Mouse (Mus musculus): ENCODE data around the gene Sec61a2. TPM values are rescaled to one million over a fixed set of nuclear protein-coding genes. Genes with fewer than 3 reads are reported as not detected.

The Sec61a2 gene
- polyA plus RNA-seq, 1 experiment from 2014 or later = 9.5 TPM

GRCm38 (mm10) chr2:5906092-5906491 is 10.9 kb upstream of the Sec61a2 start:
- Histone ChIP-seq H3K36me3 (replicated peaks; ENCODE audit: insufficient read depth, low read length) (peaks cover 2% of the 10 kb centered on the region; the same call in 1 of the 2 replicates), H3K27me3 (ENCODE audit: insufficient read depth, low read length) (no peaks in the 10 kb centered on the region), H3K9ac (replicated peaks) (no peak overlapping the region), H3K27ac (ENCODE audit: low read depth) (no peak overlapping the region), H3K9me3 (ENCODE audit: low read length) (no peaks in the 10 kb centered on the region), H3K4me1 (ENCODE audit: insufficient read depth) (no peaks in the 10 kb centered on the region), H3K4me2 (ENCODE audit: low read depth, low read length) (no peak overlapping the region), H3K4me3 (ENCODE audit: low read depth, low read length) (no peak overlapping the region)
- TF ChIP-seq CTCF (IDR thresholded peaks at IDR 0.05; ENCODE audit: low read depth) (no peak), EP300 (IDR thresholded peaks at IDR 0.05; ENCODE audit: low read depth) (no peak)
- ATAC-seq (no peak), DNase-seq (no peak)
- 64% methylated on average over 5 of the region's 5 CpGs for WGBS (ENCODE audit: insufficient replicate concordance)

GRCm38 (mm10) chr2:5900145-5900544 is 4.9 kb upstream of the Sec61a2 start:
- H3K4me3 ChIP-seq (ENCODE audit: low read depth, low read length) = no peak overlapping the region
- H3K27me3 ChIP-seq (ENCODE audit: insufficient read depth, low read length) = no peaks in the 10 kb centered on the region
- no peaks in the 10 kb centered on the region for H3K9me3 ChIP-seq (ENCODE audit: low read length)
- H3K4me2 ChIP-seq (ENCODE audit: low read depth, low read length) = no peak overlapping the region
- ATAC-seq = no peak
- H3K36me3 ChIP-seq (replicated peaks; ENCODE audit: insufficient read depth, low read length) = peaks cover 6% of the 10 kb centered on the region; the same call in 1 of the 2 replicates
- peak; percentile 66 for TF ChIP-seq CTCF (IDR thresholded peaks at IDR 0.05; ENCODE audit: low read depth)
- no peak for TF ChIP-seq EP300 (IDR thresholded peaks at IDR 0.05; ENCODE audit: low read depth)
- WGBS (ENCODE audit: insufficient replicate concordance) = 63% methylated on average over 5 of the region's 5 CpGs
- H3K4me1 ChIP-seq (ENCODE audit: insufficient read depth) = no peaks in the 10 kb centered on the region
- no peak overlapping the region for H3K27ac ChIP-seq (ENCODE audit: low read depth)
- DNase-seq = peak; percentile 31
- H3K9ac ChIP-seq (replicated peaks) = no peak overlapping the region

GRCm38 (mm10) chr2:5894296-5894695 is 936 bp downstream of the Sec61a2 start:
- 43% methylated on average over 11 of the region's 11 CpGs for WGBS (ENCODE audit: insufficient replicate concordance)

GRCm38 (mm10) chr2:5889412-5889811 is 5.8 kb downstream of the Sec61a2 start:
- DNase-seq = no peak
- Histone ChIP-seq H3K36me3 (replicated peaks; ENCODE audit: insufficient read depth, low read length) (peaks cover 32% of the 10 kb centered on the region), H3K4me2 (ENCODE audit: low read depth, low read length) (no peak overlapping the region), H3K4me1 (ENCODE audit: insufficient read depth) (0 out of 2 replicates have a peak, but pooled peaks cover 6% of the 10 kb centered on the region), H3K9ac (replicated peaks) (no peak overlapping the region), H3K4me3 (ENCODE audit: low read depth, low read length) (no peak overlapping the region), H3K27me3 (ENCODE audit: insufficient read depth, low read length) (no peaks in the 10 kb centered on the region), H3K27ac (ENCODE audit: low read depth) (no peak overlapping the region), H3K9me3 (ENCODE audit: low read length) (no peaks in the 10 kb centered on the region)
- ATAC-seq = no peak
- no peak for TF ChIP-seq EP300 (IDR thresholded peaks at IDR 0.05; ENCODE audit: low read depth)
- TF ChIP-seq CTCF (IDR thresholded peaks at IDR 0.05; ENCODE audit: low read depth) = no peak
- WGBS (ENCODE audit: insufficient replicate concordance) = 71% methylated on average over 2 of the region's 2 CpGs

More at GRCm38 (mm10) chr2:5894296-5894695, 936 bp downstream of the Sec61a2 start:
- H3K4me3 ChIP-seq (ENCODE audit: low read depth, low read length) = peak overlapping the region; percentile 77
- H3K4me1 ChIP-seq (ENCODE audit: insufficient read depth) = 0 out of 2 replicates have a peak, but pooled peaks cover 8% of the 10 kb centered on the region
- ATAC-seq (no peak), DNase-seq (no peak)
- no peak overlapping the region for H3K27ac ChIP-seq (ENCODE audit: low read depth)
- H3K4me2 ChIP-seq (ENCODE audit: low read depth, low read length) = peak overlapping the region; percentile 96
- peak overlapping the region; percentile 92 for H3K9ac ChIP-seq (replicated peaks)
- 0 out of 2 replicates have a peak, but pooled peaks cover 7% of the 10 kb centered on the region for H3K36me3 ChIP-seq (replicated peaks; ENCODE audit: insufficient read depth, low read length)
- H3K27me3 ChIP-seq (ENCODE audit: insufficient read depth, low read length) = no peaks in the 10 kb centered on the region
- no peak for TF ChIP-seq CTCF (IDR thresholded peaks at IDR 0.05; ENCODE audit: low read depth)
- TF ChIP-seq EP300 (IDR thresholded peaks at IDR 0.05; ENCODE audit: low read depth) = no peak
- no peaks in the 10 kb centered on the region for H3K9me3 ChIP-seq (ENCODE audit: low read length)

- H3K4me1 ChIP-seq (ENCODE audit: insufficient read depth) = 0 out of 2 replicates have a peak, but pooled peaks cover 5% of the 10 kb centered on the region
- no peak for ATAC-seq
- DNase-seq = no peak
- H3K4me2 ChIP-seq (ENCODE audit: low read depth, low read length) = no peak overlapping the region
- H3K36me3 ChIP-seq (replicated peaks; ENCODE audit: insufficient read depth, low read length) = peaks cover 33% of the 10 kb centered on the region
- WGBS (ENCODE audit: insufficient replicate concordance) = 79% methylated on average over 5 of the region's 5 CpGs
- H3K4me3 ChIP-seq (ENCODE audit: low read depth, low read length) = no peak overlapping the region
- H3K27ac ChIP-seq (ENCODE audit: low read depth) = no peak overlapping the region
- no peaks in the 10 kb centered on the region for H3K9me3 ChIP-seq (ENCODE audit: low read length)
- no peak overlapping the region for H3K9ac ChIP-seq (replicated peaks)
- TF ChIP-seq CTCF (IDR thresholded peaks at IDR 0.05; ENCODE audit: low read depth) (no peak), EP300 (IDR thresholded peaks at IDR 0.05; ENCODE audit: low read depth) (no peak)
- H3K27me3 ChIP-seq (ENCODE audit: insufficient read depth, low read length) = no peaks in the 10 kb centered on the region
Measured at GRCm38 (mm10) chr2:5888865-5889264, 6.4 kb downstream of the Sec61a2 start.

- no peak for DNase-seq
- no peak overlapping the region for H3K4me2 ChIP-seq (ENCODE audit: low read depth, low read length)
- H3K27me3 ChIP-seq (ENCODE audit: insufficient read depth, low read length) = no peaks in the 10 kb centered on the region
- no peaks in the 10 kb centered on the region for H3K4me1 ChIP-seq (ENCODE audit: insufficient read depth)
- H3K9ac ChIP-seq (replicated peaks) = no peak overlapping the region
- TF ChIP-seq EP300 (IDR thresholded peaks at IDR 0.05; ENCODE audit: low read depth) (no peak), CTCF (IDR thresholded peaks at IDR 0.05; ENCODE audit: low read depth) (no peak)
- H3K27ac ChIP-seq (ENCODE audit: low read depth) = no peak overlapping the region
- peaks cover 56% of the 10 kb centered on the region for H3K36me3 ChIP-seq (replicated peaks; ENCODE audit: insufficient read depth, low read length)
- 58% methylated on average over 3 of the region's 3 CpGs for WGBS (ENCODE audit: insufficient replicate concordance)
- H3K4me3 ChIP-seq (ENCODE audit: low read depth, low read length) = no peak overlapping the region
- peak; percentile 72 for ATAC-seq
- no peaks in the 10 kb centered on the region for H3K9me3 ChIP-seq (ENCODE audit: low read length)
Measured at GRCm38 (mm10) chr2:5877446-5877845, 17.8 kb downstream of the Sec61a2 start.
